Mouse (Mus musculus) heart, embryonic 13.5 days (tissue): ENCODE results near the gene Oxgr1. TPM values are rescaled to one million over a fixed set of nuclear protein-coding genes. Genes with fewer than 3 reads are reported as not detected.
"Not testable (repeated sequence)": the region's sequence is repeated elsewhere in the genome, so short reads cannot be mapped to it uniquely, and the experiment has no call there.

Experiments used
- ATAC-seq: fragments of 200-750 bp; cut with Nextera tagmentation; 2 replicates; pipeline ENCODE4 v1.8.0; 2017; ENCODE audit warnings: moderate TSS enrichment; ENCODE audit not compliant: insufficient number of reproducible peaks, low FRiP score, low TSS enrichment; ENCODE audit errors: extremely low read depth
- H3K27ac ChIP-seq: fragments of 300-500 bp; sonication (generic); replicated peaks from 2 replicates; pipeline ENCODE4 v1.5.1; 2015; ENCODE audit warnings: moderate library complexity, mild to moderate bottlenecking, inconsistent platforms
- H3K27me3 ChIP-seq: fragments of 300-500 bp; sonication (generic); replicated peaks from 2 replicates; pipeline ENCODE4 v1.6.1; 2015; ENCODE audit warnings: mild to moderate bottlenecking, inconsistent platforms
- H3K36me3 ChIP-seq: fragments of 300-500 bp; sonication (generic); 2 replicates; pipeline ENCODE4 v1.6.1; 2015; ENCODE audit warnings: mild to moderate bottlenecking, inconsistent platforms
- H3K4me1 ChIP-seq: fragments of 300-500 bp; sonication (generic); 2 replicates; pipeline ENCODE4 v1.6.1; 2015; ENCODE audit warnings: inconsistent platforms
- H3K4me2 ChIP-seq: fragments of 300-500 bp; sonication (generic); 2 replicates; pipeline ENCODE4 v1.6.1; 2015; ENCODE audit warnings: inconsistent platforms, mild to moderate bottlenecking, moderate library complexity
- H3K4me3 ChIP-seq: fragments of 300-500 bp; sonication (generic); 2 replicates; pipeline ENCODE4 v1.5.1; 2015; ENCODE audit warnings: moderate library complexity, mild to moderate bottlenecking, inconsistent platforms
- H3K9ac ChIP-seq: fragments of 300-500 bp; sonication (generic); 2 replicates; pipeline ENCODE4 v1.6.1; 2015; ENCODE audit warnings: inconsistent platforms, mild to moderate bottlenecking, moderate library complexity
- H3K9me3 ChIP-seq: fragments of 300-500 bp; sonication (generic); 2 replicates; pipeline ENCODE4 v1.6.1; 2016; ENCODE audit warnings: inconsistent platforms
- WGBS: fragments of 180-500 bp; shearing (Covaris S2); methylation state at CpG from one replicate; pipeline ENCODE4 v1.1.7; 2015; ENCODE audit warnings: mixed read lengths; 5-methylcytosine and 5-hydroxymethylcytosine counted together
- polyA plus RNA-seq: library from polyadenylated mRNA; unstranded; fragments of >200 nt; fragmentation: Nextera tagmentation; extraction: Ambion mirVana; gene quantifications from 2 replicates; pipeline ENCODE4 v1.2.1, GENCODE M21; 2015

Gene Oxgr1
- polyA plus RNA-seq, 1 experiment from 2014 or later, result not detected

DNA sequence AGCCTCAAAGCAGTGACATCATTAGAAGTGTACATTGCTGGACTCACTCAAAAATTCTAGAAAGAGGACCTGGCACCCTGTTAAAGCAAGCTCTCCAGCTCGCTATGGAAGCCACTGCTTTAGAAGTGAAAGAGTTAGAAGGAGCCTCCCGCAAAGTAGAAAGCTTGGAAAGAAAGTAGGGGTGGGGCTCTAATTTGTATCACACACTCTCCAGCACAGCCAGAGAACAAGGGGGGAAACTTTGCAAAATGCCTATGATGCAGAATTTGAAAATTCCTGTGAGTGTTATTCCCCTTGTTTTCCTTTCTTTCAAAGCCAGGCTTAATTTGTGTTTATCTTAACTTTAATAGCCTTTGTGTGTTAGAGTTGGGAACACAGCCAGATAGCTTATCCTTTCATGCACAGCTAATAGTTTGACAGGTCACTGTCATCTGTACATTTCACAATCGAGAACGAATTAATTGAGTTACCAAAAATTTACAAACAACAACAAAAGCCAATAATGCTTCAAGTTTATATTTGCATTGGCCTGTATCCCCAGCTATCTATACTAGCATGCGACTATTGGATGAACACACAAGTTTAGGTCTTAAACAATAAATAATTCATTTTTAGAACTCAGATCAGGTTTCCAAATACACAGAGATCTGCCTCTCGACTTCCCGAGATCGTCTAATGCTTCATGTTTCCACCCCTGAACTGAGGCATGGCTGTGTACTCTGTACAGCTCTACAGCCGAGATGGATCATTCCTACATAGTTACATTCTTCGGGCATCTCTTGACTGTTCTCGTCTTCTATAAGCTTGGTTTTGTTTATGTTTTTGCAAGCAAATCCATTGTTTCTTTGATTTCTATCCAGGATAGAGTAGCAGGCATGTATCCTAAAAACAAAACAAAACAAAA is 32.0 kb downstream of the Oxgr1 start:
- Histone ChIP-seq H3K27me3 (no peaks in the 10 kb centered on the region), H3K36me3 (no peaks in the 10 kb centered on the region), H3K4me2 (no peak overlapping the region), H3K9ac (no peak overlapping the region), H3K4me3 (no peak overlapping the region), H3K4me1 (no peaks in the 10 kb centered on the region), H3K27ac (no peak overlapping the region), H3K9me3 (no peaks in the 10 kb centered on the region)
- 71% methylated on average over 11 of the region's 11 CpGs for WGBS
- no peak for ATAC-seq

- H3K4me1 ChIP-seq, result no peaks in the 10 kb centered on the region
- H3K4me2 ChIP-seq, result no peak overlapping the region
- no peaks in the 10 kb centered on the region for H3K36me3 ChIP-seq
- H3K27me3 ChIP-seq, result no peaks in the 10 kb centered on the region
- no peak overlapping the region for H3K4me3 ChIP-seq
- no peak for ATAC-seq
- H3K27ac ChIP-seq, result no peak overlapping the region
- no peak overlapping the region for H3K9ac ChIP-seq
- no peaks in the 10 kb centered on the region for H3K9me3 ChIP-seq
- WGBS, result 14% methylated on average over 1 of the region's 1 CpGs
Measured at GRCm38 (mm10) chr14:120005153-120005552, 37.1 kb downstream of the Oxgr1 start.

- Histone ChIP-seq H3K27ac (no peak overlapping the region), H3K9ac (no peak overlapping the region), H3K36me3 (no peaks in the 10 kb centered on the region), H3K4me3 (no peak overlapping the region), H3K27me3 (no peaks in the 10 kb centered on the region), H3K9me3 (0 out of 2 replicates have a peak, but pooled peaks cover 4% of the 10 kb centered on the region), H3K4me1 (no peaks in the 10 kb centered on the region), H3K4me2 (no peak overlapping the region)
- ATAC-seq, result no peak
- 77% methylated on average over 7 of the region's 7 CpGs for WGBS
Measured at GRCm38 (mm10) chr14:120003661-120004060, 38.6 kb downstream of the Oxgr1 start.

GRCm38 (mm10) chr14:120002673-120003072 is 39.6 kb downstream of the Oxgr1 start:
- no peak overlapping the region for H3K4me3 ChIP-seq
- no peak overlapping the region for H3K27ac ChIP-seq
- H3K4me1 ChIP-seq, result no peaks in the 10 kb centered on the region
- H3K27me3 ChIP-seq, result no peaks in the 10 kb centered on the region
- no peak for ATAC-seq
- 67% methylated on average over 4 of the region's 4 CpGs for WGBS
- no peaks in the 10 kb centered on the region for H3K36me3 ChIP-seq
- H3K9me3 ChIP-seq, result 0 out of 2 replicates have a peak, but pooled peaks cover 4% of the 10 kb centered on the region
- H3K4me2 ChIP-seq, result no peak overlapping the region
- no peak overlapping the region for H3K9ac ChIP-seq

- Histone ChIP-seq H3K27me3 (no peaks in the 10 kb centered on the region), H3K4me1 (0 out of 2 replicates have a peak, but pooled peaks cover 6% of the 10 kb centered on the region), H3K36me3 (no peaks in the 10 kb centered on the region), H3K4me3 (no peak overlapping the region), H3K4me2 (no peak overlapping the region), H3K9ac (no peak overlapping the region), H3K27ac (no peak overlapping the region), H3K9me3 (no peaks in the 10 kb centered on the region)
- no peak for ATAC-seq
- WGBS, result 60% methylated on average over 10 of the region's 10 CpGs
Measured at GRCm38 (mm10) chr14:119989651-119990050, 52.6 kb downstream of the Oxgr1 start.

DNA sequence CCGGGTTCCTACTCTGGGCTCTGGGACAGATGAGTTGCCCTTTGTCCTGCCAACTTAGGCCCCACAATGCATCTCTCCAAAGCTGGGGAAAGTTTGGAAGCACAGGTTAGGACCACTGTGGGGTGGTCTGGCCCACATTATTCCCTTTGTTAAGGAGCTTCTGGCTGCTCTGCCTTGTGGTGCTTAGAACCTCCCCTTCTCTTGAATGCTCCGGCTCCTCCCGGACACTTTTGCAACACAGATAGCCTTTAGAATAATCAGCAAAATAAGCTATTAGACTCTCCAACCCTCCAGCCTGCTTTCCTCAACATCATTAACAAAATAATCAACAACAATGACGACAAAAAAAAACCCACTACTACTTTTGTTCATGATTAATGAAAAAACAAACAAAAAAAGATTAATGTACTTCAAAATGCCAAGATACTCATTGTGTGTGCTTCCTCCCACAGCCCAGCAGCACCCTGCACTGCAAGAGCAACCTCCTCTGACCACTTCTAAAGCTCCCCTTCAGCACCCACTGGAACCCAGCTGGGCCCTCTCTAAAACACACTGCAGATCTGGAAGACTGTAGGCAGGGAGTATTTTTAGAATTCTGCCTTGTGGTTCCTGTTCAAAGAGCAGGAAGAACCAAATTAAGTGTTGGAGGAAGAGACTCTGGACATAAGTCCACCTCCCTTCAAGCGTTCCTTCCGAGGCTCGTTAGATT is 53.1 kb downstream of the Oxgr1 start:
- ATAC-seq, result no peak
- H3K4me3 ChIP-seq, result no peak overlapping the region
- H3K4me1 ChIP-seq, result 0 out of 2 replicates have a peak, but pooled peaks cover 6% of the 10 kb centered on the region
- no peak overlapping the region for H3K4me2 ChIP-seq
- no peak overlapping the region for H3K27ac ChIP-seq
- 51% methylated on average over 7 of the region's 7 CpGs for WGBS
- H3K27me3 ChIP-seq, result no peaks in the 10 kb centered on the region
- H3K36me3 ChIP-seq, result no peaks in the 10 kb centered on the region
- H3K9ac ChIP-seq, result no peak overlapping the region
- no peaks in the 10 kb centered on the region for H3K9me3 ChIP-seq

DNA sequence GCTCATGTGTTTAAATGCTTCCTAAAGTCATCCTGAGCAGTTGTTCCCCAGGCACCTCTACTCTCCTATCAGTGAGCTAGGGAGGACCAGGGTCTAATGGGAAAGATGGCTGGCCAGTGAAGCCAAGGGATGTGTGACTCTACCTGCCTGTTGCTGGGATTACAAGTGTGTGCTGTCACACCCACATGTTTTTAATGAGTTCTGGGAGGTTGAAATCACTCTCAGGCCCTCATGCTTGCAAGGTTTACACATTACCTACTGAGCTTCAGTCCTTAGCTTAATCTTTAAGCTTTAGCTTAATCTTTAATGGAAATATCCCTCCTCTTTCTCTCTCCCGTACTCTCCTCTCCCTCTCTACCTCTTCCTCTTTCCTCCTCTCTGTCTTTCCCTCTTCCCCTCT is 55.0 kb downstream of the Oxgr1 start:
- no peak overlapping the region for H3K27ac ChIP-seq

GRCm38 (mm10) chr14:119986778-119987177 is 55.5 kb downstream of the Oxgr1 start:
- WGBS, result 73% methylated on average over 6 of the region's 6 CpGs
- ATAC-seq, result no peak
- no peaks in the 10 kb centered on the region for H3K36me3 ChIP-seq

More for the DNA sequence above, 55.0 kb downstream of the Oxgr1 start:
- no peaks in the 10 kb centered on the region for H3K9me3 ChIP-seq
- no peak overlapping the region for H3K9ac ChIP-seq
- no peak for ATAC-seq
- no peak overlapping the region for H3K4me2 ChIP-seq
- H3K36me3 ChIP-seq, result no peaks in the 10 kb centered on the region
- H3K4me3 ChIP-seq, result no peak overlapping the region
- H3K27me3 ChIP-seq, result no peaks in the 10 kb centered on the region
- 62% methylated on average over 1 of the region's 1 CpGs for WGBS
- 0 out of 2 replicates have a peak, but pooled peaks cover 6% of the 10 kb centered on the region for H3K4me1 ChIP-seq

GRCm38 (mm10) chr14:119986351-119986750 is 55.9 kb downstream of the Oxgr1 start:
- not testable (repeated sequence) for H3K9ac ChIP-seq

More at GRCm38 (mm10) chr14:119986778-119987177, 55.5 kb downstream of the Oxgr1 start:
- H3K4me3 ChIP-seq, result no peak overlapping the region
- no peak overlapping the region for H3K4me2 ChIP-seq
- no peak overlapping the region for H3K9ac ChIP-seq
- H3K27ac ChIP-seq, result no peak overlapping the region
- H3K4me1 ChIP-seq, result 0 out of 2 replicates have a peak, but pooled peaks cover 6% of the 10 kb centered on the region
- H3K27me3 ChIP-seq, result no peaks in the 10 kb centered on the region
- H3K9me3 ChIP-seq, result no peaks in the 10 kb centered on the region

GRCm38 (mm10) chr14:119981314-119981713 is 60.9 kb downstream of the Oxgr1 start:
- Histone ChIP-seq H3K27ac (no peak overlapping the region), H3K9me3 (no peaks in the 10 kb centered on the region), H3K9ac (no peak overlapping the region), H3K36me3 (no peaks in the 10 kb centered on the region), H3K27me3 (no peaks in the 10 kb centered on the region), H3K4me3 (no peak overlapping the region), H3K4me1 (no peaks in the 10 kb centered on the region), H3K4me2 (no peak overlapping the region)
- WGBS, result 59% methylated on average over 5 of the region's 5 CpGs
- ATAC-seq, result no peak

More at GRCm38 (mm10) chr14:119986351-119986750, 55.9 kb downstream of the Oxgr1 start:
- 75% methylated on average over 7 of the region's 7 CpGs for WGBS
- not testable (repeated sequence) for H3K27ac ChIP-seq, H3K36me3 ChIP-seq, H3K4me2 ChIP-seq, H3K27me3 ChIP-seq, H3K9me3 ChIP-seq, H3K4me1 ChIP-seq, H3K4me3 ChIP-seq, ATAC-seq

DNA sequence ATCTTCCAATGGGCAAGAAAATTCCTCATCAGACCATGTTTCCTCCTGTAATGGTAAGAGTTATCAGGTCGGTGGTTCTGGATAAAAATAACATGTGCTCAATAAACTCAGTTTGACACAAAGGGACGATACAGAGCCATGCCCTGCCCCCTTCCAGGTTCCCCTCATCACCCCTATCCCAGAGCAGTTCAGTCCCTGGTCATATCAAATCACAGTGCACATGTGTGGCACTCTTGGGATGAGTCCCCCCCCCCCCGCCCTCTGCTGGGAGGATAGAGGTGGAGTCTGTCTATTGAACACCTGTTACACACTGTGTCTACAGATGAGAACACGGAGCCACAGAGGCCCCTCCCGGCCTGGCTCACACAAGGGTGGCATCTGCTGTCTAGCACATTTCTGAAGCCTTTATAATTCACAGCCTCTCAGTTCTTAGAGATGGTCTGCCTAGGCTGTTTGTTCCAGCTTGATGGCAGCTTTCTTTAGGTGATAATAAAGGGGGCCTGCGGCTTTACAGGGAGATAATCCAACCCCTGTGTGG is 61.5 kb downstream of the Oxgr1 start:
- no peaks in the 10 kb centered on the region for H3K36me3 ChIP-seq
- no peaks in the 10 kb centered on the region for H3K4me1 ChIP-seq
- no peak overlapping the region for H3K4me2 ChIP-seq
- H3K27me3 ChIP-seq, result no peaks in the 10 kb centered on the region
- H3K27ac ChIP-seq, result no peak overlapping the region
- no peak overlapping the region for H3K4me3 ChIP-seq
- H3K9me3 ChIP-seq, result no peaks in the 10 kb centered on the region
- ATAC-seq, result no peak
- no peak overlapping the region for H3K9ac ChIP-seq
- whole genome bisulfite sequencing, result 74% methylated on average over 6 of the region's 6 CpGs
